Mouse (Mus musculus): ENCODE results near the gene Zfp607b. TPM values are rescaled to one million over a fixed set of nuclear protein-coding genes. Genes with fewer than 3 reads are reported as not detected.

Gene Zfp607b
- polyA plus RNA-seq, 1 experiment from 2014 or later, result 1.6 TPM

- Histone ChIP-seq H3K27ac (ENCODE audit: low read depth, low read length) (no peak overlapping the region), H3K36me3 (ENCODE audit: control insufficient read depth, insufficient read depth, low read length) (no peaks in the 10 kb centered on the region), H3K4me3 (ENCODE audit: low read depth, low read length) (no peak overlapping the region), H3K9me3 (ENCODE audit: control insufficient read depth, low read length) (no peaks in the 10 kb centered on the region), H3K4me2 (no peak overlapping the region), H3K4me1 (replicated peaks; ENCODE audit: control insufficient read depth, insufficient read depth, low read length) (peaks cover 4% of the 10 kb centered on the region; the same call in 1 of the 2 replicates), H3K9ac (ENCODE audit: low read depth, low read length) (no peak overlapping the region), H3K27me3 (replicated peaks; ENCODE audit: control insufficient read depth, insufficient read depth, low read length) (no peaks in the 10 kb centered on the region)
- ATAC-seq (replicated peaks; ENCODE audit: low FRiP score) (no peak), DNase-seq (ENCODE audit: low spot score) (no peak)
- WGBS, result 39% methylated on average over 5 of the region's 5 CpGs
These were observed 1.9 kb downstream of the Zfp607b start for GRCm38 (mm10) chr7:27691076-27691475.

DNA sequence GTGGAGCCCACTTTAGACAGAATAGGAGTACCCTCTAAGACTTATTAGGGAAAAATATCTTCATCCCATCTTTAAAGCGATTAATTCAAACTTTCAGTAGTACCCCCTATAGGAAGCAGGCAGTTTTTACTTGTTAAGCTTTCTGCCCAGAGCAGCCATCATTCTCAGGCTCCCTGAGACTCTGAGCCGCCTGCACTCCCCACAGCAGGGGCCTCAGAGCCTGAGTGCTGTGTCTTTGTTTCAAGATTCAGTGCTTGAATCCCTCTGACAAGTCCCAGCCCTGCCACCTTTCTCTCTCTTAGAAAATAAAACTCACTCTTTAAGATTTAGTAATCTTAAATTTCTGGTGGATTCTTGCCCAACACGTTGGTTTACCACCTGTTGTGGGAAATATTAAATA, 7.6 kb downstream of the Zfp607b start:
- ATAC-seq (replicated peaks; ENCODE audit: low FRiP score), result no peak
- no peaks in the 10 kb centered on the region for H3K4me1 ChIP-seq (replicated peaks; ENCODE audit: control insufficient read depth, insufficient read depth, low read length)
- no peak for DNase-seq (ENCODE audit: low spot score)
- H3K9ac ChIP-seq (ENCODE audit: low read depth, low read length), result no peak overlapping the region
- H3K36me3 ChIP-seq (ENCODE audit: control insufficient read depth, insufficient read depth, low read length), result no peaks in the 10 kb centered on the region
- H3K27me3 ChIP-seq (replicated peaks; ENCODE audit: control insufficient read depth, insufficient read depth, low read length), result no peaks in the 10 kb centered on the region
- H3K9me3 ChIP-seq (ENCODE audit: control insufficient read depth, low read length), result no peaks in the 10 kb centered on the region
- H3K27ac ChIP-seq (ENCODE audit: low read depth, low read length), result no peak overlapping the region
- H3K4me3 ChIP-seq (ENCODE audit: low read depth, low read length), result no peak overlapping the region
- no peak overlapping the region for H3K4me2 ChIP-seq
- WGBS, result 50% methylated on average over 3 of the region's 3 CpGs

GRCm38 (mm10) chr7:27710402-27710801, 21.3 kb downstream of the Zfp607b start:
- H3K27me3 ChIP-seq (replicated peaks; ENCODE audit: control insufficient read depth, insufficient read depth, low read length), result no peaks in the 10 kb centered on the region
- no peak overlapping the region for H3K4me2 ChIP-seq
- H3K9ac ChIP-seq (ENCODE audit: low read depth, low read length), result no peak overlapping the region
- no peaks in the 10 kb centered on the region for H3K36me3 ChIP-seq (ENCODE audit: control insufficient read depth, insufficient read depth, low read length)
- no peak overlapping the region for H3K4me3 ChIP-seq (ENCODE audit: low read depth, low read length)
- H3K4me1 ChIP-seq (replicated peaks; ENCODE audit: control insufficient read depth, insufficient read depth, low read length), result no peaks in the 10 kb centered on the region
- no peak overlapping the region for H3K27ac ChIP-seq (ENCODE audit: low read depth, low read length)
- WGBS, result 84% methylated on average over 7 of the region's 7 CpGs
- DNase-seq (ENCODE audit: low spot score), result no peak
- peaks cover 6% of the 10 kb centered on the region; the same call in 1 of the 2 replicates for H3K9me3 ChIP-seq (ENCODE audit: control insufficient read depth, low read length)
- no peak for ATAC-seq (replicated peaks; ENCODE audit: low FRiP score)

DNA sequence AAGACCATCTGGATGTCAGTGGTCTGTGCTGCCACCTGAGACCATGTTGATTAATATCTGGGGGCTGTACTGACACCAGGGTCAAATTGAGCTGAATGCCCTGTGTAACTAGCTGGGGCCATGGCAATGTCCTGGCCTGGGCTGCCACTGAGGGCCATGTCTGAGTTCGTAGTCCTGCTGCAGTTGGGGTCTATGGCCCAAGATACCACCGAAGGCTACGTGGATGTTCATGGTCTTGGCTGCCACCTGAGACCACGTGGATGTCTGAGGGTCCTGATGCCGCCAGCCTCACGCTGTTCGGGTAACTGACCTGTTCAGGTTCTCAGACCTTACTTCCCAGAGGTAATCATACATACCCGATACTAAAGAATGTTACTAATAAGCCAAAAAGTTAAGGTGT, 32.8 kb downstream of the Zfp607b start:
- WGBS, result 78% methylated on average over 8 of the region's 8 CpGs
- no peak for ATAC-seq (replicated peaks; ENCODE audit: low FRiP score)
- H3K27me3 ChIP-seq (replicated peaks; ENCODE audit: control insufficient read depth, insufficient read depth, low read length), result no peaks in the 10 kb centered on the region
- no peak overlapping the region for H3K9ac ChIP-seq (ENCODE audit: low read depth, low read length)
- H3K27ac ChIP-seq (ENCODE audit: low read depth, low read length), result no peak overlapping the region
- H3K4me1 ChIP-seq (replicated peaks; ENCODE audit: control insufficient read depth, insufficient read depth, low read length), result no peaks in the 10 kb centered on the region
- no peaks in the 10 kb centered on the region for H3K9me3 ChIP-seq (ENCODE audit: control insufficient read depth, low read length)
- no peak overlapping the region for H3K4me2 ChIP-seq
- no peaks in the 10 kb centered on the region for H3K36me3 ChIP-seq (ENCODE audit: control insufficient read depth, insufficient read depth, low read length)
- no peak overlapping the region for H3K4me3 ChIP-seq (ENCODE audit: low read depth, low read length)
- DNase-seq (ENCODE audit: low spot score), result no peak

GRCm38 (mm10) chr7:27725566-27726538, 36.7 kb downstream of the Zfp607b start:
- no peak overlapping the region for H3K4me3 ChIP-seq (ENCODE audit: low read depth, low read length)
- no peak overlapping the region for H3K9ac ChIP-seq (ENCODE audit: low read depth, low read length)
- H3K4me1 ChIP-seq (replicated peaks; ENCODE audit: control insufficient read depth, insufficient read depth, low read length), result no peaks in the 10 kb centered on the region
- no peak for DNase-seq (ENCODE audit: low spot score)
- 45% methylated on average over 12 of the region's 12 CpGs for WGBS
- H3K27ac ChIP-seq (ENCODE audit: low read depth, low read length), result no peak overlapping the region
- H3K27me3 ChIP-seq (replicated peaks; ENCODE audit: control insufficient read depth, insufficient read depth, low read length), result no peaks in the 10 kb centered on the region
- no peaks in the 10 kb centered on the region for H3K9me3 ChIP-seq (ENCODE audit: control insufficient read depth, low read length)
- H3K4me2 ChIP-seq, result no peak overlapping the region; the same call in 1 of the 2 replicates
- ATAC-seq (replicated peaks; ENCODE audit: low FRiP score), result peak; percentile 41; the same call in 1 of the 2 replicates
- H3K36me3 ChIP-seq (ENCODE audit: control insufficient read depth, insufficient read depth, low read length), result no peaks in the 10 kb centered on the region

- H3K27ac ChIP-seq (ENCODE audit: low read depth, low read length), result no peak overlapping the region
- no peak overlapping the region for H3K4me2 ChIP-seq
- H3K4me1 ChIP-seq (replicated peaks; ENCODE audit: control insufficient read depth, insufficient read depth, low read length), result no peaks in the 10 kb centered on the region
- WGBS, result 57% methylated on average over 2 of the region's 2 CpGs
- H3K36me3 ChIP-seq (ENCODE audit: control insufficient read depth, insufficient read depth, low read length), result no peaks in the 10 kb centered on the region
- no peak overlapping the region for H3K9ac ChIP-seq (ENCODE audit: low read depth, low read length)
- DNase-seq (ENCODE audit: low spot score), result no peak
- no peaks in the 10 kb centered on the region for H3K9me3 ChIP-seq (ENCODE audit: control insufficient read depth, low read length)
- no peaks in the 10 kb centered on the region for H3K27me3 ChIP-seq (replicated peaks; ENCODE audit: control insufficient read depth, insufficient read depth, low read length)
- no peak overlapping the region for H3K4me3 ChIP-seq (ENCODE audit: low read depth, low read length)
- ATAC-seq (replicated peaks; ENCODE audit: low FRiP score), result no peak
These were observed 38.3 kb downstream of the Zfp607b start for GRCm38 (mm10) chr7:27727471-27727870.

GRCm38 (mm10) chr7:27731281-27731883, 42.2 kb downstream of the Zfp607b start, which contains the start of gene Zfp60:
Gene Zfp60, plus strand, starts transcription at chr7:27731389.
- WGBS, result under 1% methylated on average over 35 of the region's 35 CpGs
- Histone ChIP-seq H3K36me3 (ENCODE audit: control insufficient read depth, insufficient read depth, low read length) (no peaks in the 10 kb centered on the region), H3K9ac (ENCODE audit: low read depth, low read length) (peak within 1 kb of the TSS; percentile 84), H3K4me1 (replicated peaks; ENCODE audit: control insufficient read depth, insufficient read depth, low read length) (no peaks in the 10 kb centered on the region), H3K27ac (ENCODE audit: low read depth, low read length) (peak within 1 kb of the TSS; percentile 93), H3K27me3 (replicated peaks; ENCODE audit: control insufficient read depth, insufficient read depth, low read length) (no peaks in the 10 kb centered on the region), H3K4me2 (peak within 1 kb of the TSS; percentile 74), H3K9me3 (ENCODE audit: control insufficient read depth, low read length) (no peaks in the 10 kb centered on the region), H3K4me3 (ENCODE audit: low read depth, low read length) (peak within 1 kb of the TSS; percentile 76)
- ATAC-seq (replicated peaks; ENCODE audit: low FRiP score), result peak; percentile 94
- DNase-seq (ENCODE audit: low spot score), result peak; percentile 89

- Histone ChIP-seq H3K36me3 (ENCODE audit: control insufficient read depth, insufficient read depth, low read length) (no peaks in the 10 kb centered on the region), H3K9me3 (ENCODE audit: control insufficient read depth, low read length) (no peaks in the 10 kb centered on the region), H3K27ac (ENCODE audit: low read depth, low read length) (peak overlapping the region; percentile 93), H3K4me2 (peak overlapping the region; percentile 74), H3K4me3 (ENCODE audit: low read depth, low read length) (peak overlapping the region; percentile 76), H3K9ac (ENCODE audit: low read depth, low read length) (peak overlapping the region; percentile 84), H3K4me1 (replicated peaks; ENCODE audit: control insufficient read depth, insufficient read depth, low read length) (no peaks in the 10 kb centered on the region), H3K27me3 (replicated peaks; ENCODE audit: control insufficient read depth, insufficient read depth, low read length) (no peaks in the 10 kb centered on the region)
- WGBS, result 15% methylated on average over 12 of the region's 12 CpGs
- ATAC-seq (replicated peaks; ENCODE audit: low FRiP score), result no peak
- no peak for DNase-seq (ENCODE audit: low spot score)
These were observed 42.8 kb downstream of the Zfp607b start for GRCm38 (mm10) chr7:27731946-27732345.

All from liver, embryonic 11.5 days (tissue).